9 mouse cellular contexts compared by ENCODE assay signal in genomic region chr17:63720883-63721282, GRCm38 (mm10).
DNase-seq lines count a peak whose midpoint lies in the region; ATAC-seq and TF ChIP-seq lines count a peak whose summit lies in the region.
"Had no signal": no experiment of that assay in that cellular context is flagged by ENCODE, and none has a peak within 500 bp of the region (broad histone marks: within the 10 kb centered on the region; RNA-seq: fewer than 3 reads in every experiment).

No protein-coding gene starts in this region.

- DNase-seq in forebrain, embryonic 14.5 days (ENCODE audit: low spot score): peak; percentile 31
- no peak for DNase-seq in forebrain, embryonic 11.5 days (ENCODE audit: low spot score)
- no peak for DNase-seq in left cerebral cortex, adult 2 months (ENCODE audit: extremely low spot score in 1 of 2, low spot score in 2 of 2)
- DNase-seq in left cerebral cortex, adult 9 months (ENCODE audit: low spot score in 2 of 2): no peak
- DNase-seq in NIH3T3 (ENCODE audit: low read depth): peak; percentile 62
- DNase-seq in embryonic facial prominence, embryonic 11.5 days (ENCODE audit: low spot score): peak; percentile 39
- no peak for DNase-seq in spleen, postnatal 4 days (ENCODE audit: low spot score in 2 of 2)
- no peak for DNase-seq in left cerebral cortex, adult 11 months (ENCODE audit: low spot score)

- no peak overlapping the region for H3K9ac ChIP-seq in forebrain, embryonic 14.5 days (ENCODE audit: low read length)
- H3K9ac ChIP-seq in forebrain, embryonic 11.5 days (ENCODE audit: low read length): no peak overlapping the region
- no peak overlapping the region for H3K9ac ChIP-seq in embryonic facial prominence, embryonic 11.5 days (replicated peaks; ENCODE audit: low read length)

- H3K27ac ChIP-seq in forebrain, embryonic 14.5 days (ENCODE audit: low read depth, low read length): no peak overlapping the region
- H3K27ac ChIP-seq in forebrain, embryonic 11.5 days (ENCODE audit: low read depth, low read length): no peak overlapping the region
- no peak overlapping the region for H3K27ac ChIP-seq in left cerebral cortex, adult 2 months
- H3K27ac ChIP-seq in embryonic facial prominence, embryonic 11.5 days (replicated peaks; ENCODE audit: low read depth, low read length): no peak overlapping the region

- intact Hi-C loops in left cerebral cortex, adult 2 months (cut with DNase I): loop anchor here (5.0 kb wide), 1 partner anchor 59 kb away; no protein-coding TSS in a partner anchor

- TF ChIP-seq CTCF in left cerebral cortex, adult 2 months (IDR thresholded peaks at IDR 0.05): peak; percentile 34

- H3K4me1 ChIP-seq in forebrain, embryonic 14.5 days (ENCODE audit: control insufficient read depth, insufficient read depth, low read length): 0 out of 2 replicates have a peak, but pooled peaks cover 7% of the 10 kb centered on the region
- no peaks in the 10 kb centered on the region for H3K4me1 ChIP-seq in forebrain, embryonic 11.5 days (replicated peaks; ENCODE audit: control insufficient read depth, insufficient read depth, low read length)
- no peaks in the 10 kb centered on the region for H3K4me1 ChIP-seq in embryonic facial prominence, embryonic 11.5 days (ENCODE audit: control insufficient read depth, insufficient read depth, low read length)

- no peak for ATAC-seq in forebrain, embryonic 14.5 days
- no peak for ATAC-seq in forebrain, embryonic 11.5 days (replicated peaks; ENCODE audit: low FRiP score)
- ATAC-seq in embryonic facial prominence, embryonic 11.5 days (replicated peaks; ENCODE audit: insufficient number of reproducible peaks, low FRiP score, low TSS enrichment, low read depth): no peak

- H3K9me3 ChIP-seq in forebrain, embryonic 14.5 days (replicated peaks; ENCODE audit: control insufficient read depth, low read length): no peaks in the 10 kb centered on the region
- H3K9me3 ChIP-seq in forebrain, embryonic 11.5 days (ENCODE audit: control insufficient read depth, low read length): no peaks in the 10 kb centered on the region
- H3K9me3 ChIP-seq in embryonic facial prominence, embryonic 11.5 days (replicated peaks; ENCODE audit: control insufficient read depth, low read length): no peaks in the 10 kb centered on the region

- H3K4me2 ChIP-seq in forebrain, embryonic 14.5 days (ENCODE audit: low read length): no peak overlapping the region
- H3K4me2 ChIP-seq in forebrain, embryonic 11.5 days (ENCODE audit: low read depth, low read length, severe bottlenecking): no peak overlapping the region
- no peak overlapping the region for H3K4me2 ChIP-seq in embryonic facial prominence, embryonic 11.5 days (ENCODE audit: low read depth, low read length)
- H3K4me2 ChIP-seq: heart, embryonic 11.5 days had no signal

- H3K36me3 ChIP-seq in forebrain, embryonic 14.5 days (ENCODE audit: control insufficient read depth, insufficient read depth, low read length): no peaks in the 10 kb centered on the region
- H3K36me3 ChIP-seq in forebrain, embryonic 11.5 days (ENCODE audit: control insufficient read depth, insufficient read depth, low read length): no peaks in the 10 kb centered on the region
- no peaks in the 10 kb centered on the region for H3K36me3 ChIP-seq in embryonic facial prominence, embryonic 11.5 days (replicated peaks; ENCODE audit: control insufficient read depth, insufficient read depth, low read depth, low read length)

- no peak overlapping the region for H3K4me3 ChIP-seq in forebrain, embryonic 14.5 days (ENCODE audit: low read depth, low read length)
- no peak overlapping the region for H3K4me3 ChIP-seq in forebrain, embryonic 11.5 days (ENCODE audit: low read depth, low read length)
- H3K4me3 ChIP-seq in left cerebral cortex, adult 2 months: no peak overlapping the region
- H3K4me3 ChIP-seq in embryonic facial prominence, embryonic 11.5 days (ENCODE audit: low read depth, low read length): no peak overlapping the region

- no peaks in the 10 kb centered on the region for H3K27me3 ChIP-seq in forebrain, embryonic 14.5 days (replicated peaks; ENCODE audit: control insufficient read depth, insufficient read depth, low read length)
- H3K27me3 ChIP-seq in forebrain, embryonic 11.5 days (ENCODE audit: control insufficient read depth, insufficient read depth, low read length): no peaks in the 10 kb centered on the region
- H3K27me3 ChIP-seq in embryonic facial prominence, embryonic 11.5 days (ENCODE audit: control insufficient read depth, insufficient read depth, low read length): no peaks in the 10 kb centered on the region

- WGBS in forebrain, embryonic 14.5 days: 35% methylated on average over 4 of the region's 4 CpGs
- WGBS in forebrain, embryonic 11.5 days: 39% methylated on average over 4 of the region's 4 CpGs
- WGBS in embryonic facial prominence, embryonic 11.5 days: 30% methylated on average over 4 of the region's 4 CpGs

Comparison
In these comparisons a context has a peak if more than half of its experiments do, and no peak if none do; other contexts are left out.
1. DNase-seq: peak in forebrain, embryonic 14.5 days (single experiment), NIH3T3 (single experiment) and embryonic facial prominence, embryonic 11.5 days (single experiment); none in forebrain, embryonic 11.5 days (single experiment), left cerebral cortex, adult 2 months (0 of 2), left cerebral cortex, adult 9 months (0 of 2), spleen, postnatal 4 days (0 of 2) and left cerebral cortex, adult 11 months (single experiment).